Mouse (Mus musculus) ES-E14 (cell line): Measurements from ENCODE around the gene Dcbld1. TPM values are rescaled to one million over a fixed set of nuclear protein-coding genes. Genes with fewer than 3 reads are reported as not detected.

Source experiments
- DNase-seq: peaks from one replicate; pipeline ENCODE4 v3.0.0-alpha.2; 2013; ENCODE audit warnings: low read depth, low spot score
- H3K27ac ChIP-seq: 2 replicates; pipeline ENCODE4 v1.5.1; 2012; ENCODE audit warnings: low read depth, mild to moderate bottlenecking, low read length, moderate library complexity, mixed read lengths; ENCODE audit not compliant: poor library complexity, insufficient read depth, severe bottlenecking
- H3K36me3 ChIP-seq: 2 replicates; pipeline ENCODE4 v1.6.1; 2012; ENCODE audit warnings: mild to moderate bottlenecking, low read length, moderate library complexity, mixed read lengths; ENCODE audit not compliant: control insufficient read depth, poor library complexity, insufficient read depth, severe bottlenecking
- H3K4me1 ChIP-seq, 2 experiments: fragments of 150-350 bp in 1 of 2; sonication (generic) in 1 of 2; 2 replicates each; pipeline ENCODE4 v1.6.1; 2012; ENCODE audit warnings: low read length in 2 of 2, mild to moderate bottlenecking in 1 of 2, mixed read lengths in 1 of 2; ENCODE audit not compliant: control insufficient read depth in 2 of 2, insufficient read depth in 2 of 2, poor library complexity in 1 of 2
- H3K4me3 ChIP-seq, 2 experiments: fragments of 150-350 bp in 1 of 2; sonication (generic) in 1 of 2; 2 replicates each; pipeline ENCODE4 v1.5.1; 2012; ENCODE audit warnings: low read length in 2 of 2, low read depth in 1 of 2, mild to moderate bottlenecking in 1 of 2, mixed read lengths in 1 of 2; ENCODE audit not compliant: insufficient read depth in 1 of 2, poor library complexity in 1 of 2, severe bottlenecking in 1 of 2
- H3K9ac ChIP-seq: 2 replicates; pipeline ENCODE4 v1.6.1; 2012; ENCODE audit warnings: low read depth, mild to moderate bottlenecking, low read length, mixed read lengths; ENCODE audit not compliant: poor library complexity, insufficient read depth, severe bottlenecking
- H3K9me3 ChIP-seq: fragments of 150-350 bp; sonication (generic); 2 replicates; pipeline ENCODE4 v1.6.1; 2012; ENCODE audit warnings: low read depth, mild to moderate bottlenecking, low read length; ENCODE audit not compliant: control insufficient read depth, insufficient read depth
- CHD2 ChIP-seq: IDR thresholded peaks from 2 replicates; pipeline ENCODE4 v1.6.1; 2014; ENCODE audit warnings: mild to moderate bottlenecking, low read depth, low read length, inconsistent platforms
- HCFC1 ChIP-seq: IDR thresholded peaks from 2 replicates; pipeline ENCODE4 v1.6.1; 2012; ENCODE audit warnings: low read length, inconsistent platforms, borderline replicate concordance; ENCODE audit not compliant: insufficient read depth
- MAFK ChIP-seq: IDR thresholded peaks from 2 replicates; pipeline ENCODE4 v1.6.1; 2014; ENCODE audit warnings: mild to moderate bottlenecking, low read depth, low read length, inconsistent platforms; ENCODE audit not compliant: insufficient read depth
- ZC3H11A ChIP-seq: IDR thresholded peaks from 2 replicates; pipeline ENCODE4 v1.6.1; 2012; ENCODE audit warnings: low read depth, mild to moderate bottlenecking, inconsistent platforms, low read length, borderline replicate concordance
- ZNF384 ChIP-seq: IDR thresholded peaks from 2 replicates; pipeline ENCODE4 v1.6.1; 2012; ENCODE audit warnings: low read depth, low read length, inconsistent platforms
- in situ Hi-C, 2 experiments: fragments of 600-800 bp; cut with MboI; formaldehyde crosslinking; loops; one replicate each; pipeline ENCODE4 v1.15.1; 2025; ENCODE audit warnings: low sequenced_read_pairs in 2 of 2, inconsistent platforms in 1 of 2; ENCODE audit not compliant: unreplicated experiment in 2 of 2
- total RNA-seq: library from RNA; depleted of rRNA; stranded (reverse); fragments of 300-350 nt; gene quantifications from 2 replicates; pipeline ENCODE4 v1.2.3, GENCODE M21; 2012

Gene Dcbld1
- total RNA-seq, 1 experiment: 33.2 TPM

GRCm38 (mm10) chr10:52242015-52242414 lies 8.6 kb downstream of the Dcbld1 start:
- in situ Hi-C loops: no loop called here
- Histone ChIP-seq H3K9me3 (no peaks in the 10 kb centered on the region), H3K9ac (no peak overlapping the region), H3K36me3 (no peaks in the 10 kb centered on the region), H3K4me3 (no peak overlapping the region), H3K27ac (no peak overlapping the region), H3K4me1 (peaks cover 6 to 11% of the 10 kb centered on the region in 2 experiments)
- no peak for DNase-seq
- TF ChIP-seq HCFC1 (no peak), ZC3H11A (no peak), MAFK (no peak), CHD2 (no peak), ZNF384 (no peak)

- no peak for DNase-seq
- no peak for TF ChIP-seq MAFK
- no peak for TF ChIP-seq ZC3H11A
- no peak for TF ChIP-seq HCFC1
- no peak for TF ChIP-seq CHD2
- Histone ChIP-seq H3K36me3 (peaks cover 2% of the 10 kb centered on the region; the same call in 1 of the 2 replicates), H3K27ac (no peak overlapping the region), H3K4me1 (peaks cover 6 to 11% of the 10 kb centered on the region in 2 experiments), H3K4me3 (no peak overlapping the region), H3K9ac (no peak overlapping the region), H3K9me3 (no peaks in the 10 kb centered on the region)
- in situ Hi-C loops: no loop called here
Observed at GRCm38 (mm10) chr10:52242680-52243323, 9.4 kb downstream of the Dcbld1 start.

- no peak for TF ChIP-seq HCFC1
- TF ChIP-seq CHD2: peak; percentile 76
- H3K9me3 ChIP-seq: no peaks in the 10 kb centered on the region
- H3K4me3 ChIP-seq: no peak overlapping the region
- H3K9ac ChIP-seq: no peak overlapping the region
- DNase-seq: no peak
- H3K4me1 ChIP-seq: peaks cover 6 to 13% of the 10 kb centered on the region in 2 experiments
- H3K36me3 ChIP-seq: peaks cover 2% of the 10 kb centered on the region; the same call in 1 of the 2 replicates
- in situ Hi-C loops: no loop called here
- peak overlapping the region; percentile 84; the same call in 1 of the 2 replicates for H3K27ac ChIP-seq
Observed at GRCm38 (mm10) chr10:52246207-52246606, 12.8 kb downstream of the Dcbld1 start.

DNA sequence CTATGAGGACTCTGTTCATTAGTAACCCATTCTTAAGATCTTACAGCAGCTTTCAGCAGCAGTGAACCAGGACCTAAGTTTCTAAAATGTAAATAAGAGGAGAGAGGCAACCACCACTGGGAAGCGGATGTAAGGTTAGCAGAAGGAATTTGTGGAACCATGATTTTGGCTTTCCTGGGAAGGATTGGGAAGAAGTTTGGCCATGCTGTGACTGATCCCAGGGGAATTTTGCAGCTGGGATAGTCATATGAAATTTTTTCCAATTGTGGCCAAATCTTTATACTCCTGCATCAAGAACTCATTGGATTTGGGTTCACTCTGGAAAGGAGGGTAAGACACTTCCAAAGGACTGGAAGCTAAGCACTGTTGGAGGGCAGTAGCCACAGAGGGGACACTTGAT lies 18.8 kb downstream of the Dcbld1 start:
- in situ Hi-C loops: no loop called here
- Histone ChIP-seq H3K9ac (peak overlapping the region; percentile 17; the same call in 1 of the 2 replicates), H3K9me3 (no peaks in the 10 kb centered on the region), H3K4me1 (peaks cover 0 to 9% of the 10 kb centered on the region in 2 experiments; a peak in 3 of 4 replicates), H3K27ac (no peak overlapping the region), H3K36me3 (peaks cover 2% of the 10 kb centered on the region; the same call in 1 of the 2 replicates), H3K4me3 (no peak overlapping the region)
- TF ChIP-seq ZC3H11A (no peak), CHD2 (no peak), MAFK (no peak), ZNF384 (no peak), HCFC1 (no peak)
- no peak for DNase-seq
